Mouse (Mus musculus) MEL-GATA-1-ER (cell line): ENCODE measurements at regions not wholly inside any gene's neighbourhood (a gene's known extent, or its start where the extent isn't known, plus 50 kb on each side); places are given as distances from the start of the nearest gene placed in this dataset.

Source experiments
- DNase-seq: peaks from one replicate; pipeline ENCODE4 v3.0.0-alpha.2; 2012; ENCODE audit warnings: low read depth; ENCODE audit errors: extremely low read depth

GRCm38 (mm10) chr16:77704726-77705125 lies 102.8 kb upstream of the Gm11146 start:
- no peak for DNase-seq

- no peak for DNase-seq
These were observed 93.5 kb upstream of the Gm11146 start for GRCm38 (mm10) chr16:77695443-77695842.

GRCm38 (mm10) chr16:77687056-77687839 lies 85.4 kb upstream of the Gm11146 start:
- DNase-seq = no peak

- DNase-seq = no peak
These were observed 83.8 kb upstream of the Gm11146 start for GRCm38 (mm10) chr16:77685651-77686190.

GRCm38 (mm10) chr16:77684521-77684920 lies 82.6 kb upstream of the Gm11146 start:
- no peak for DNase-seq

GRCm38 (mm10) chr16:77679234-77679633 lies 77.3 kb upstream of the Gm11146 start:
- DNase-seq = no peak

- DNase-seq = no peak
These were observed 74.9 kb upstream of the Gm11146 start for GRCm38 (mm10) chr16:77676805-77677204.

GRCm38 (mm10) chr16:77675885-77676597 lies 74.1 kb upstream of the Gm11146 start:
- DNase-seq = no peak

- DNase-seq = no peak
These were observed 69.4 kb upstream of the Gm11146 start for GRCm38 (mm10) chr16:77671253-77671652.

- DNase-seq = no peak
These were observed 63.9 kb upstream of the Gm11146 start for GRCm38 (mm10) chr16:77665781-77666180.

GRCm38 (mm10) chr16:77662107-77662518 lies 60.2 kb upstream of the Gm11146 start:
- no peak for DNase-seq

GRCm38 (mm10) chr16:77653306-77653705 lies 51.4 kb upstream of the Gm11146 start:
- DNase-seq = no peak
